Mouse (Mus musculus): Measurements from ENCODE around the gene Cdkn2aip.

Cdkn2aip gene

GRCm38 (mm10) chr8:47693119-47693518, 20.6 kb downstream of the Cdkn2aip start:
- DNase-seq, result peak; percentile 64

DNA sequence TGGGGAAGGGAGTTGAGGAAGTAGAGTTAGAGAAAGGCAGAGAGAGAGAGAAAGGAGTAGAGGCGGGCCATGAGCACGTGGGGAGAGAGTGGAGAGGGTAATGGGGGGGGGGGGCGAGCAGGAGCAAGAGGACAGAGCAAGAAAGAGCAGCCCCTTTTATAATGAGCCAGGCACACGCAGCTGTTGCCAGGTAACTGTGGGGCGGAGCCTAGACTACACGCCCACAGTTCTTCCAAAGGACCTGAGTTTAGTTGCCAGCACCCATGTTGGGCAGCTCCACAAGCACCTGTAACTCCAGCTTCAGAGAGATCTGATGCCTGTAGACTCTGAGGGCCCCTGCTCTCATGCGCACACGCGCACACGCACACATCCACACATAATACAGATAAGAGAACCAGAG, 21.9 kb downstream of the Cdkn2aip start:
- no peak for DNase-seq

GRCm38 (mm10) chr8:47691303-47691702, 22.4 kb downstream of the Cdkn2aip start:
- no peak for DNase-seq

DNA sequence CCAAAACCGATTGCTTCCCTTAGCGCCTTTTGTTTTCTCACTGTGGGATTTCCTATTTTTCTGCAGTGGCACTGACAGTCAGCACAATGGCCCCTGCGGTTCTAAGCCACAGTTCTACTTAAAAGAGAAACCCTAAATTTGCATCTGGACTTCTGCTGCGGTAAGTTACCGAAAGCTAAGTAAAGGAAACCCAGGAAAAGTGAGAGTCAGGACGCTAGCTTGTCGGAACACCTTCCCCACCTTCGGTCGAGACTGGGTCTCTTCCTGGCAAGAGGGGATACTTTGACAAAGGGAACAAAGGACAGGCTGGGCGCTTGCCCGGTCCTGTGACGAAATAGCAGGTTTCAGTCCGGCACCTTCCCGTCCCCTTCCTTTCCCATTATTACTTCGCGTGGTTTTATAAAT, 23.1 kb downstream of the Cdkn2aip start:
- DNase-seq, result no peak

GRCm38 (mm10) chr8:47689704-47690326, 23.9 kb downstream of the Cdkn2aip start:
- no peak for DNase-seq

GRCm38 (mm10) chr8:47684441-47684840, 29.3 kb downstream of the Cdkn2aip start:
- no peak for DNase-seq

- no peak for DNase-seq
These were observed 29.7 kb downstream of the Cdkn2aip start for GRCm38 (mm10) chr8:47683994-47684393.

GRCm38 (mm10) chr8:47680306-47680705, 33.4 kb downstream of the Cdkn2aip start:
- no peak for DNase-seq

GRCm38 (mm10) chr8:47679603-47680002, 34.1 kb downstream of the Cdkn2aip start:
- no peak for DNase-seq

DNA sequence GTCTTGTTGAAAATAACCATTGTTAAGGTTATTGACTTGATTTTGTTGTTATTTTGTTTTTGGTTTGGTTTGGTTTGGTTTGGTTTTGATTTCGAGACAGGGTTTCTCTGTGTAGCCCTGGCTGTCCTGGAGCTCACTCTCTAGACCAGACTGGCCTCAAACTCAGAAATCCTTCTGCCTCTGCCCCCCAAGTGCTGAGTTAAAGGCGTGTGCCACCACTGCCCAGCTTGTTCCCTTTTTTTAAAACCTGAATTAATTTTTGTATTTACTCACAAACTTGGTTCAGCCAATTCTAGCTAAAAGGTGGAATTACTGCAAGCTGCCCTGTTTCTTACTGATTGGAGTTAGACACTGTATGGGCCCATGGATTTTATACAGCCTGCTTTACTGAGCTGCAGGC, 37.1 kb downstream of the Cdkn2aip start:
- no peak for DNase-seq

DNA sequence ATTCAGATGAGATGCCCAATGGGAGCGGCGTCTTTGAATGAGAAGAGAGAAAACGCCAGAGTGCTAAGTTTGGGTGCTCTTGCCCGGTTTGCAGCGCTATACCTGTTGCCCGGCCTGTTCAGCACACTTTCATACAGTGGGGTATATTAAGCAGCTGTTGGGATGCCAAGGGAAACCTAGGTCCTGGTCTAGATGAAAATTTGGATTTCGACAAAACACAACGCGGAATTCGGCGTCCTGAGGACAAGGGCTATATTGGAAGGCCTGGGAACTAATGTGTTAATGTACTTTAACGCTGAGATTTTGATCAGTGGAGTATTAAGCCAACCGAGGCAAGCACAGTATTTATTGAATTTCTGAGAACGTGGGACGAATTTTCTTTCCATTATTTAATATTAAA, 37.5 kb downstream of the Cdkn2aip start:
- no peak for DNase-seq

DNA sequence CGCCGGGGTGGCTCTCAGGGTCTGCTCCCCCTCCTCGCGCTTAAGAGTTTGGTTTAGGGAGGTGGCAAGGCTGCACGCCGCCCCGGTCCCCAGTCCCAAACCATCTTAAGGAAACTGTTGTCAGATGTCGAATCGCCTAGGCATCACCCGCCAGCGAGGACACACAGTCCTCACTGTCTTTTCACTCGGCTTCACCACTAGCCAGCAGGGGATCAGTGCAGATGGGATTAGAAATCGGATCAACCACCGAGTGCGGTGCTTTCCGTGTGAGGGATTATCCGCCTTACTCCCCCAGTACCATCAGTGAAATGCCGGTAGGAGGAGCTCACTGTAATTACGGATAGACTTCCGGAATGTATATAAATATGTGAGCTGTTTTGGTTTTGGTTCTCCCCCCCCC, 37.9 kb downstream of the Cdkn2aip start:
- DNase-seq, result peak; percentile 46

DNA sequence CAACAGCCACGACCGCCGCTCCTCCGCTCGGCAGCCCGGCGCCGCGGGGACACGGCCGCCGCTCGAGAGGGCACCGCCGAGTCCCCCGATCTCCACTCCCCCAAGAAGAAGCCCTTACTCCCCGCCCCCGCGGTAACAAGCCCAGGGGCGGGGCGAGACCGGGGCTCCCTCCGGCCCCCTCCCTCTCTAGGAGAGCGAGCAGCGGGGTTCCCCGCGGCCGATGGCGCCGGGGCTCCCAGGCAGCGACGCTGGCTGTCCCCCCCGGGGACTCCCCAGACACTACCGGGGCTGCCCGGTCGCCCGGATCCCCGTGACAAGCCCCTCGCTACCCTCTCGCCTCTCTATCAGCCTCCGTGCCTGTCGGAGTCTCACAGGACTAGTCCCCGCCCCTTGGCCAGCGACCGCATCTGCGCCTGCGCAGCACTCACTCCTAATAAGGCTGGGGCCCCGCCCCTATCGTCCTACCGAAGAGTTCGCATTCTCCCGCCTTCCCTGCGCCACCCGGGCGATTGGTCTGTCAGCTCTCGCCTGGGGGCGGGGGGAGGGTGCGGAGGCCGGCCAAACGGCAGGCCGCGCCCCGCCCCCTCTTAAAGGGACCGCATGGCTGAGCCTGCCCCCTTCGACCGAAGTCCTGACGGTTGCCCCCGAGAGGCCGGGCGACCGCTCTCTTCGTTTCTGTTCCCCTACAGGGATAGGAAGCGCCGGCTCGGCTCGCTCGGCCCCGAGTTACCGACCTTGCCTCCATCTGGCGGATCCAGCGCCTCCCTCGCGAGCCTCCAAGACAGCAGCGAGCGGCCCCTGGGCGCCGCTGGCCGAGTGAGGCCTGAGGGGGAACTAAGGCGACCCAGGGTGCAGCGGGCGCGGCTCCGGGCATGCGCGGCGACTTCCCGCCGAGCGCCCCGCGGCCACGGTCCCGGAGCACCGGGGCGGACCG, 38.7 kb downstream of the Cdkn2aip start, which contains the start of gene Ing2:
Gene Ing2, minus strand, starts transcription at position 780 of the 934 bp plus-strand sequence.
- DNase-seq, result peak; percentile 100

- no peak for DNase-seq
These were observed 39.5 kb downstream of the Cdkn2aip start for GRCm38 (mm10) chr8:47674140-47674776.

DNA sequence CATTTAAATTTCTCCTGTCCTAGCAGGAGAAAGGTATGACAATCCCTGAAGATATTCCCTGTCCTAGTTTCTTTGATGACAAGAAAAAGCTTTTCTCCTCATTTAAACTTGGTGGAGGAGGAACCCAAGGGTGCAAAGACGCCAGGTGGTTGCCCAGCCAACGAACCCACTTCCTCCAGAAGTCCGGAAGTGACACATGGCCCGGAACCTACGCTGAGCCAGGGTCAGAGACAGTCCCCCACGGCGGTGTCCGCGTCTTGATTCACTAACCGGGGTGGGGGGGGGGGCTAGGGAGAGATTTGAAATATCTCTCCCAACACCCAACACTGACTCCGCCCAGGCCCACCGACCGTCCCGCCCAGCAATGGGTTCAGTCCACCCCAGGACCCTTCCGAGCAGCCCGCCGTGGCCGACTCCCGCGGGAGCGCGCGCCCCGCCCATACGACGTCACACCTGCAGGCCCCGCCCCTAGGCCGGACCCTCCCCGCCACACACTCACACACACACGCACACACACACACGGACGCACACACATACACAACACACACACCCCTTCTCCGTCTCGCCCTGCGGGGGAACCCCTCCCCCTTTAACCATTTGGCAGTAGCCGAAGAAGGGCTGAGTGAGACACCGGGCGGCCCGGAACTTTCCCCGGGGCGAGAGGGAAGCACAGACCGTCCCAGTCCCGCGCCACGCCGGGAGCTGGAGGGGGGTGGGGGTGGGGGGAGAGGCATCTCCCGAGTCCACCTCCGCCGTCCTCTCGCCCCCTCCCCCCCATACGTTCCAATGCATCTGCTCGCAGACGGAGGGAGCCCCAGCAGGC, 40.2 kb downstream of the Cdkn2aip start:
- DNase-seq, result peak; percentile 84

DNA sequence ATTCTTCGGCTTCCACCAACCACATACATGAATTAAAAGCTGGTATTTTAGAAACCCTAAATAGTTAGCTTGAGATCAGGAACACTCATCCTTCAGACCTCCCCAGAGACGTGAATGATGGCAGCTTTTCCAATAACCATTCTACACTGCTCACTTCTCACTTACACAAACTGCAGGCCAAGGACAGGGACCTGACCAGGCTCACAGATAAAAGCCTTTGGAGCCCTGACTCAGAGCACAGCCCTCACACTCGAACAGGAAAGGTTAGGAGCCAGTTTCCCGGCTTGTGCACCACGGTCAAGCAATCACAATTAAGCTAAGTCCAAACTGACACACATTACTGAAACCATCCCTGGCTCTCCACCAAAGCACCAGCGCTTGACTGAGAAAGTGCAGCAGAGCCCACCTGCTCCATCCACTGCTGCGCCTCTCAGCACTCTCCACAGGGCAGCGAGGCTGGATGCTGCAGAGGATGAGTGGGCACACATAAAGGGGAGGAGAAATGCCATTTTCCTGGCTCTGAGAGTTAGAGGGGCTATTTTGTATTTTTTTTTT, 49.4 kb downstream of the Cdkn2aip start:
- DNase-seq, result no peak

DNA sequence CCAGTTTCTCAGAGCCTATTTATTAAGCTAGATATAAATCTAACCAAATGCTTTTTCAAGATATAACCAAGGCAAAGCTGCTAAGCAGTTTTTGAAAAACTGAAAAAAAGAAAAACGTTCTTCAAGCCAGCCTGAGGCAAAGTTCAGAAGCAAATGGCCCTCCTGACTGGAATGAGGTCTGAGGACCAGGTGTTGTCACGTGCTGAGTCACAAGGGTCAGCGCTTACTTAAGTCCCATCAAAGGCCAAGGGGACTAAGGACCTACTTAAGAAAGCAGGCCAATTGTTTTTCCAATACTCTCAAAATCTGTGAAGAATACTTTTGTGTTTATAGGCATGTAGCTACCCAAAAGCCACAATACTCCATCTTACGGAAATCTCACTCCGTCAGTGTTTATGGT, 50.5 kb downstream of the Cdkn2aip start:
- no peak for DNase-seq

- no peak for DNase-seq
These were observed 51.0 kb downstream of the Cdkn2aip start for GRCm38 (mm10) chr8:47662716-47663115.

GRCm38 (mm10) chr8:47660394-47660793, 53.3 kb downstream of the Cdkn2aip start:
- DNase-seq, result peak; percentile 59

GRCm38 (mm10) chr8:47659463-47659862, 54.3 kb downstream of the Cdkn2aip start:
- DNase-seq, result no peak
